Mouse (Mus musculus) lung, adult 2 months (tissue): Measurements from ENCODE around the gene Gm20388. TPM values are rescaled to one million over a fixed set of nuclear protein-coding genes. Genes with fewer than 3 reads are reported as not detected.
A peak's percentile ranks its signal among the peaks of the same experiment; 100 is the strongest.

ENCODE experiments used
- DNase-seq: peaks from one replicate; pipeline ENCODE4 v3.0.0; 2022
- H3K4me1 ChIP-seq: fragments of 200-500 bp; 2 replicates; pipeline ENCODE4 v1.6.1; 2011; ENCODE audit warnings: low read length; ENCODE audit not compliant: control insufficient read depth, insufficient read depth
- H3K4me3 ChIP-seq: fragments of 200-500 bp; replicated peaks from 2 replicates; pipeline ENCODE3; 2011; ENCODE audit warnings: low read depth, mild to moderate bottlenecking, control low read depth, low read length; ENCODE audit errors: extremely low read depth
- CTCF ChIP-seq: fragments of 200-500 bp; IDR thresholded peaks from 2 replicates; pipeline ENCODE4 v1.5.1; 2011; ENCODE audit warnings: mild to moderate bottlenecking, low read length, control low read depth; ENCODE audit not compliant: insufficient read depth
- POLR2A ChIP-seq: fragments of 200-500 bp; IDR thresholded peaks from 2 replicates; pipeline ENCODE4 v1.6.1; 2011; ENCODE audit warnings: low read depth, mild to moderate bottlenecking, control low read depth, low read length, borderline replicate concordance; ENCODE audit errors: extremely low read depth
- WGBS: fragments of 180-500 bp; shearing (Covaris S2); methylation state at CpG from one replicate; pipeline ENCODE4 v1.1.7; 2018; 5-methylcytosine and 5-hydroxymethylcytosine counted together
- polyA plus RNA-seq: library from polyadenylated mRNA; depleted of rRNA; stranded (reverse); fragments of >200 nt; gene quantifications from 2 replicates; pipeline ENCODE4 v1.2.3, GENCODE M21; 2012

Gene Gm20388
- polyA plus RNA-seq, 1 experiment = 67.8 TPM

DNA sequence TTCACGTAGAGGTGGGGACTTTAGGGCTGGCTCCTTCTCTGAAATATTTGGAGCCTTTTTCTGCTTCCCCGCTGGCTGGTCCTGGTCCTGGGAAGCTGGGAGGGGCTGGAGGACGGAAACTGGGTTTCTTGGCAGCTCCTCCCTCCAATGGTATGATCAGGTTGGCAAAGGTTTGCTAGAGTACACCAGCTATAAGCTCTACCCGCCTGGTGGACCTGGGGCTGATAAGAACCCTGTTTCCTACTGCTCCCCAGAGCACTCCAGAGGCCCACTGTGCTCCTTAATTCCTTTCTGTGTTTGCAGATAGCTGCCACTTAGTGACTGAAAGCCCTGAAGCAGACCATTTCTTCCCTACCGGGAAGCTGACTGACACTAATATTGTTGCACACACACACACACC lies 3765.0 kb downstream of the Gm20388 start:
- Histone ChIP-seq H3K4me3 (no peak overlapping the region), H3K4me1 (no peaks in the 10 kb centered on the region)
- WGBS = 40% methylated on average over 5 of the region's 5 CpGs
- TF ChIP-seq POLR2A (no peak), CTCF (no peak)
- no peak for DNase-seq

- TF ChIP-seq CTCF (no peak), POLR2A (no peak)
- Histone ChIP-seq H3K4me3 (no peak overlapping the region), H3K4me1 (no peaks in the 10 kb centered on the region)
- 73% methylated on average over 4 of the region's 4 CpGs for WGBS
- DNase-seq = no peak
These were observed 3767.7 kb downstream of the Gm20388 start for GRCm38 (mm10) chr8:123678390-123678789.

DNA sequence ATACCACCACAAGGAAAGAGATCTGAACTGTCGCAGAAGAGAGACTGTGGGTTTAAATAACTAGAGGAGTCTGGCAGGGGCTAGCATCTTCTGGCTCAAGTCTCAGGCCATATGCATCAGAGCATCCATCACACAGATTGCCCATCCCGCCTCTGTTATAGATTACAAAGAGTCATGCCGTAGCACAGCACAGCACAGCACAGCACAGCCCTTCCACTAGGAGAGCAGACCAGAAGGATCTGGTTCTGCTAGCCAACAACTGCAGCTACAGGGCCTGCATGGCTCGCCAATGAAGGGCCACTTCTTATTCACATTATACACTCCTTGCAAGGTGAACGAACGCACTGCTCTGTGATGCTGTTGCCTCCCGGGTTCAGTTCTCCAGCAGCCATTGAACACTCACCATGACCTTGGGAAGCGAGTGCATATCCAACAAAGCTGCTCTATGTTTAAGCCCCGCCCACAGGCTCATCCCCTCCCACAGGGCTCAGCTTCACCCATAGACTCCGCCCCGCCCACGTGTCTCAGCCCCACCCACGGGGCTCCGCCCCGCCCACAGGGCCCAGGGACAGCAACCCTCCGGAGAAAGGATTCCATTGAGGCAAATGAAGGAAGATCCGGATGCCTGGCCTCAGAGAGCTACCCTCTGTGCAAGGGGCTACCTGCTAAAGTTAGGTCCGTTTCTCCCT lies 3771.6 kb downstream of the Gm20388 start:
- TF ChIP-seq CTCF (no peak), POLR2A (no peak)
- H3K4me1 ChIP-seq = no peaks in the 10 kb centered on the region
- 26% methylated on average over 18 of the region's 18 CpGs for WGBS
- no peak overlapping the region for H3K4me3 ChIP-seq
- DNase-seq = peak; percentile 13

DNA sequence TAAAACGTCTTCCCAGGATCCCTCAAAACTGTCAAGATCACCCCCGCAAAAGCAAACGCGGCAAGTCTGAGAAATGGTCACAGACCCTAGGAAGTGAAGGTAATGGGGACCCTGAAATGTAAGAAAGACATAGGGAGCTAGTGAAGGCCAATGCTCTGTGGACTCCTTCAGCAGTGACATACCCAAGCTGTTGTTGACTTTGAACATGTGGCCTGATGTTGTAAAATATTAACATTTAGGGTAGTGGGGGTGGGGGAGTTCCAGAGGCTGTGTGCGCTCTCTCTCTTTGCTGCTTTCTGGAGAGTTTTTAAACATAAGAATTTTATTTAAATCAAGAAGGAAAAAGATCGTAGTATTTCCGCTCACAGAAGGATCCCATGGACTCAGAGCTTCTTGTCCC lies 3772.7 kb downstream of the Gm20388 start:
- no peak for TF ChIP-seq CTCF
- TF ChIP-seq POLR2A = no peak
- DNase-seq = no peak
- 60% methylated on average over 7 of the region's 7 CpGs for whole genome bisulfite sequencing

GRCm38 (mm10) chr8:123684806-123685205 lies 3774.2 kb downstream of the Gm20388 start:
- TF ChIP-seq POLR2A (no peak), CTCF (no peak)
- Histone ChIP-seq H3K4me3 (no peak overlapping the region), H3K4me1 (no peaks in the 10 kb centered on the region)
- WGBS = 81% methylated on average over 7 of the region's 7 CpGs
- no peak for DNase-seq

More for the DNA sequence above, 3772.7 kb downstream of the Gm20388 start:
- H3K4me1 ChIP-seq = no peaks in the 10 kb centered on the region
- no peak overlapping the region for H3K4me3 ChIP-seq

DNA sequence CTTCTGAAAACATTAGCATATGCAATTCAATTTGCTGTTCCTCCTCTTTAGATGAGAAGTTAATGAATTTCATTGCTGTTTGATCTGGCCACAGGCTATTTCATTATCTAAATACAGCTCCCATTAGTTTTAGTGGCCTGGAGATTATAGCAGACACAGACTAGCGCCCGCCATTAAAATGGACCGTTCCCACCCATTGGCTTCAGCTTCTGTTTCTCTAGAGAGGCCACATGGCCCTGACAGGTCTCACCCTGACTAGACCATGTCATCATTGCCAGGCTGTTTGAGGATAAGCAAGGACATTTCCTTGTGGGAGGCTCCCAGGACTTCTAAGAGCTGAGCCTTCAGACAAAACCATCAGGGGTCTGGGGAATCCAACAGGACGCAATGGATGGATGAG lies 3774.8 kb downstream of the Gm20388 start:
- no peak overlapping the region for H3K4me3 ChIP-seq
- H3K4me1 ChIP-seq = no peaks in the 10 kb centered on the region
- no peak for TF ChIP-seq POLR2A
- no peak for TF ChIP-seq CTCF
- WGBS = 81% methylated on average over 4 of the region's 4 CpGs
- no peak for DNase-seq

DNA sequence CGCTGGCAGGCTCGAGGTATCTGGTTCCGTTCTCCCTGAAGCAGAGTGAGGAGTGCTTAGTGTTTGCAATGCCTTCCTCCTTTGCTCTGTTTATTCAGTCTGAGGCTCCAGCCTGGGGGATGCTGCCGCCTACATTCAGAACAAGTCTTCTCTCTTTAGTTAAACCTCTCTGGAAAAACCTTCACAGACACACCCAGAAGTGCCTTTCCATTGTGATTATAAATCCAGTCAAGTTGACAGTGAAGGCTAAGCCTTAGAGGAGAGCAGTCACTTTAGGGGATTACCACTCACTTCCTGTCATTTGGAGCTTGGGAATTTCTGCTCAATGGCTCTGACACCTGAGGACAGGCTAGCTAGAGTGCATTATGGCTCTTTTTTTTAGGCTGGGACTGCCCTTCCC lies 3777.2 kb downstream of the Gm20388 start:
- no peaks in the 10 kb centered on the region for H3K4me1 ChIP-seq
- H3K4me3 ChIP-seq = no peak overlapping the region
- 46% methylated on average over 4 of the region's 4 CpGs for WGBS
- no peak for TF ChIP-seq CTCF
- TF ChIP-seq POLR2A = no peak
- DNase-seq = no peak

- DNase-seq = no peak
- Histone ChIP-seq H3K4me1 (no peaks in the 10 kb centered on the region), H3K4me3 (no peak overlapping the region)
- TF ChIP-seq POLR2A (no peak), CTCF (no peak)
- WGBS = 69% methylated on average over 10 of the region's 10 CpGs
These were observed 3781.7 kb downstream of the Gm20388 start for GRCm38 (mm10) chr8:123692165-123692962.

GRCm38 (mm10) chr8:123696167-123696566 lies 3785.5 kb downstream of the Gm20388 start:
- 72% methylated on average over 9 of the region's 9 CpGs for WGBS
- H3K4me3 ChIP-seq = no peak overlapping the region
- no peak for TF ChIP-seq CTCF
- no peaks in the 10 kb centered on the region for H3K4me1 ChIP-seq
- DNase-seq = no peak

DNA sequence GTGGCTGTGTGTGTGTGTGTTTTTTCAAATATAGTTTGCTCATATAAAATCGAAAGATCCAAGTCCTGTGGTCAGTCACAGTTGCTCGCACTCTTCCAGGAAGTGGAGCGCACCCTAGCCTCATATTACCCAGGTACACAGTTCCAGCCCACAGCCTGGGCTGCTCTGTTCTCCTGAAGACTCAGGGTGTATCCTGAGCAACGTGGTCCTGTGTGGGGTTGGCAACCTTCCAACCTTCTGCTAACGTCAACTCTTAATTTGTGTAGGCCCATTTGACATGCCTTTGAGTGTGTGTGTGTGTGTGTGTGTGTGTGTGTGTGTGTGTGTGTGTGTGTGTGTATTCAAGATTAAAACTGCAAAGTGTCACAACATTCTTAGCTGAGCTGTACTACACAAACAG lies 3786.7 kb downstream of the Gm20388 start:
- H3K4me1 ChIP-seq = no peaks in the 10 kb centered on the region
- no peak overlapping the region for H3K4me3 ChIP-seq
- 41% methylated on average over 5 of the region's 5 CpGs for WGBS
- TF ChIP-seq POLR2A (no peak), CTCF (no peak)
- DNase-seq = no peak
